Mouse (Mus musculus) testis, adult 2 months (tissue): ENCODE measurements around the gene Tes3-ps.

Experiments used
- CTCF ChIP-seq: fragments of 200-500 bp; IDR thresholded peaks from 2 replicates; pipeline ENCODE4 v1.5.1; 2012; ENCODE audit warnings: low read depth, mild to moderate bottlenecking, inconsistent platforms, low read length, moderate library complexity; ENCODE audit not compliant: control insufficient read depth, insufficient read depth, insufficient replicate concordance
- POLR2A ChIP-seq: fragments of 200-500 bp; IDR thresholded peaks from 2 replicates; pipeline ENCODE4 v1.6.1; 2012; ENCODE audit warnings: low read depth, mild to moderate bottlenecking, inconsistent platforms, low read length, moderate library complexity; ENCODE audit not compliant: control insufficient read depth

- TF ChIP-seq CTCF (no peak), POLR2A (no peak)
Observed at GRCm38 (mm10) chr13:49466393-49467075, 26.6 kb upstream of the Tes3-ps start.
